Mouse (Mus musculus) frontal cortex, postnatal 25 days (tissue): ENCODE data around the gene Lhx8.

ENCODE experiments used
- DNase-seq, 2 experiments: peaks; one replicate each; pipeline ENCODE4 v3.0.0; 2022; ENCODE audit warnings: low spot score in 2 of 2

Lhx8 gene

GRCm38 (mm10) chr3:154321921-154322574 is 8.4 kb downstream of the Lhx8 start:
- no peak for DNase-seq

DNA sequence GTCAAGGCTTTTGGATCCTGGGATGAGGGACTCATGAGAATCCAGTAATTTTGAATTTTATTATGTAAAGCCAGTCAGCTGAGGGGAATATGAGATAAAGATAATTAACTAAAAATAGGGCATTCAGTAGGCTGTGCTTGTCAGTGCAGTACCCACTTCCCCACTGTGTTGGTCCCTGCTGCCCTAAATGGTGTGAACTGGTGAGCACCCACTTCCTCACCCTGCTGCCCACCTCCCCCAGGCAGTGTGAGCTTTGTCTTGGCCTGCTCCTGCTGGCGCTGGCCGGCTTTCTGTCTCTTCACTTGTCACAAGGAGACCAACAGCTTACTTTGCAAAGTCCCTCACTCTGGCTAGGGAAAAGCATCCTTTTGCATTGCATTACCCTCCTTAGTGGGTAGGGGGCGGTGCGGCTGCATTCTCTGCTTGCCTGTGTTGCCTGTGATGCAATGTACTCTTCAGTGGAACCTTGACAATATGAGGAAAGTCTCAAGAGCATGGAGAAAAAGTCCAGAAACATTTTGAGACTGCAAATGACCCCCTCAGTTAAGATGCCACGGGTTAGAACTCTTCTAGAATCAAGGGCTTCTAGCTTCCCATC is 12.7 kb downstream of the Lhx8 start:
- no peak for DNase-seq

DNA sequence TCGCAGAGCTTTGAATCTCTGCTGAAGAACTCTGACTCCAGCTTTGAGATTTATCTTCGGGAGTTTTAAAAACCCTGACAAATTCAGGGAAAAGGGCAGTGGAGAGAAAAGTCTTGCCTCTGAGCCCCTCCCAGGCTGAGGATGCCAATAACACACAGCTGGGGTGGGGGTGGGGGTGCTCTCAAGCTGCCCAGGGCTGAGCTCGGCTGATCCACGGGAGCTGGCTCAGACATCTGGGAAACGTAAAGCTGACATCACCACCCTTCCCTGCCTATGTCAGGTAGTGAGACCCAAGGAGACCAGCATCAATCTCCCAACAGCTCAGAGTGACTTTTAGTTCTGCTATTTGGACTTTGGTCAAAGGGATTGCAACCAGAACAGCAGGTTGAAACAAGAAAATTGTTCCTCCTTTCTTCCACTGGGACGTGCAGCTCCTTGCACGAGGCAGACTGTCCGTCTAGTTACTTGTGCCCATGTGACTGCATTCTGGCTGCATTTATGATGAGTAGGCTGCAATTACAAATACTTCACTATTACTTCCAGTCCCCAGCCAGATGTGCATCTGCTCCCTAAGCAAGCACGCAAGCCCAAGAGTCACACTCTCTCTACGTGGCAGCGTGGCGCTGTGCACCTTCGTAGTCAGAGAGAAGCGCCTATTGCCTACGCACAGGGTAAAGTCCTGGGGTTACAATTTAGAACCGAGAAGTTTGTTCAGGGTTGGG is 25.1 kb downstream of the Lhx8 start:
- DNase-seq = no peak

DNA sequence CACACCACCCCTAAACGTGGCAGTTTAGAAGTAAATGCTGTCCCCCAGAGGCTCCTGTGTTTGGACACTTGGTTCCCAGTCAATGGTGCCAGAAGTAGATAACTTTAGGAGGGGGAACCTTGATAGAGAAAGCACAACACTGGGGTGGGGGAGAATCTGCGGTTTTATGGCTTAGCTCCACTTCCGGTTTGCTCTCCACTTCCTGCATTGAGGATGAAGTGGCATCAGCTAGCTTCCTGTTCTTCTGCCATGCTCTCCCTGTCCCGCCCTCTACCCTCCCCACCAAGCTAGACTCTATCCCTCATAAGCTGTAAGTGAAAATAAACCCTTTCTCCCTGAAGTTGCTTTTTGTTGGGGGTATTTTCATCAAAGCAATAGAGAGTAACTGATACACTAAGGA is 29.4 kb downstream of the Lhx8 start:
- no peak for DNase-seq

DNA sequence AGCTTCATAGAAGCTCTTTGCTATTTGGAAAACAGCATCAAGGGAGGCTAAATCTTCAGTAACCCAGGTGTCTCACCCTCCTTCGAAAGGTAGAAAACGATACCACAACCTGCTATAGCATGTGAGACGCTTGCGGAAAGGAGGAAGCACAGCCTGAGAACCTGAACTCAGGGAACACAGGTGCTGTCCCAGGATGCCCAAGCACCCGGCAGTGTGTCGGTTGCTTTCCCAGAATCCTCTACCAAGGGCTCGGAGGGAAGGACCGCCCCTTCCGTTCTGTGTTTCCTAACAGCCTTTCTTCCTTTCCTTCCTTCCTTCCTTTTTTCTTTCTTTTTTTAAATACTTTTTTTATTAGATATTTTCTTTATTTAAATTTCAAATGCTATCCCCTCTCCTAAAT is 30.5 kb downstream of the Lhx8 start:
- DNase-seq = no peak

DNA sequence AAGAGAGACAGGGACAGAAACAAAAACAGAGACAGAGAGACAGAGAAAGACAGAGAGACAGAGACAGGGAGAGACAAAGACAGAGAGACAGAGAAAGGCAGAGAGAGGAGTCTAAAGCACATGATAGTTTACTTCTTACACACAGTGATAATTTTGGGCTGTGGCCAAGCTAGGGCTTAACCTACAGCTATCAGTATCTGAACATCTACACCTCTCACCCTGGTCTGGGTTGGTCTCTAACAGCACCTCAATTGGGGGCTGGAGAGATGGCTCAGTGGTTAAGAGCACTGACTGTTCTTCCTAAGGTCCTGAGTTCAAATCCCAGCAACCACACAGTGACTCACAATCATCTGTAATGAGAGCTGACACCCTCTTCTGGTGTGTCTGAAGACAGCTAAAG is 32.0 kb downstream of the Lhx8 start:
- no peak for DNase-seq

DNA sequence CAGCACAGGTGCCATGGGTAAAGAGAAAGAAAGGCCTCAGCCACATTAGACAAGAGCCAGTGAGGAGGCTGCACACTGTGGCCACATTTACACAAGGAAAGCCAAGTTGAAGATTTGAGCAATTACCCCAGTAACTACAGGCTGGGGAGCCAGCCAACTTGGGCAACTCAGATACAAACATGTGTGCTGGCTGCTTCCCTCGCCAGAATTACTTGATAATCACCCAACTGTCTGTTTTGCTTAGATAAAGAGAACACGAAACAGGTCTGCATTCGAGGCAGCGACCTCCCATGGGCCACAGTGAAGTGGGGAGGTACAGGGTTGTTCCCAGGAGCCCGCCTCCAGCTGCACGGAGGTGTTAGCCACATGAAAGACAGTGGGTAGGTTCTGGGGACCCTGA is 33.0 kb downstream of the Lhx8 start:
- no peak for DNase-seq

DNA sequence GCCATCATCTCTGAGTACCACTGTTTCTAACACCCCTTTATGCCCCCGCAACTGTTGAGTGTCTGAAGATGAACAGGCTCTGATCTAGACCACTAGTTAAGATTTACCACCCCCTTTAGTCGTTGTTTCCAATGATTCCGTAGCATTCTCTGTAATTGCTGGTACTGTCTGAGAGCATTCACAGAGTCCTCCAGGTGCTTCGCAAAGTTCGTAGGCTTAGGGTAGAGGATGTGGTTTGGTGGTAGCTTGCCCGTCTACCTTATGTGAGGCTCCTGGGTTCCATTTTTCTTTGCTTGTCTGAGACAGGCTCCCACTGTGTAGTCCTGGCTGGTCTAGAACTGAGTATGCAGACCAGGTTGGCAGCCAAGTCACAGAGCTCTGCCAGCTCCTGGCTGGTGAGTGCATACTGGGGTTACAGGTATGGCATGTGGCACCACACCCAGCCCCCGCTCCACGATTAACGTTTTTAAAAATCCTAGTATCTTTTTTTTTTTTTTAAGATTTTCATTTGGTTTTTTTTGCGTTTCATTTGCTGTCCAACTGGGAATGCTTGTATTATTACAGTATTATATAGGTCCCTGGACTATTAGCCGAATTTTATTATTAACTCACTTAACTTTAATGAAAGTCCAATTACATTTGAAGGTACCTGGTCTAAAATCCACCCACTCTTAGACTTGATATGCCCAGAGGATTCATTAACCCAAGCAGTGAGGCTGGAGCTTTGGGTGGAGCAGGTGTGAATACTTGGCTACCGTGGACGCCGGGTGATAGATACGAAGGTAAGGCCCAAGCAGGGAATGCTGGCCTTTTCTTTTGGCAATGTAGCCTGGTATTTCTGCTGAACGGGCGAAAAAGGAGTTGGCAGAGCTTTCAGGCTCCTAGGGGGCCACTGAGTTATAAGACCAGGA is 35.3 kb downstream of the Lhx8 start:
- DNase-seq = no peak

DNA sequence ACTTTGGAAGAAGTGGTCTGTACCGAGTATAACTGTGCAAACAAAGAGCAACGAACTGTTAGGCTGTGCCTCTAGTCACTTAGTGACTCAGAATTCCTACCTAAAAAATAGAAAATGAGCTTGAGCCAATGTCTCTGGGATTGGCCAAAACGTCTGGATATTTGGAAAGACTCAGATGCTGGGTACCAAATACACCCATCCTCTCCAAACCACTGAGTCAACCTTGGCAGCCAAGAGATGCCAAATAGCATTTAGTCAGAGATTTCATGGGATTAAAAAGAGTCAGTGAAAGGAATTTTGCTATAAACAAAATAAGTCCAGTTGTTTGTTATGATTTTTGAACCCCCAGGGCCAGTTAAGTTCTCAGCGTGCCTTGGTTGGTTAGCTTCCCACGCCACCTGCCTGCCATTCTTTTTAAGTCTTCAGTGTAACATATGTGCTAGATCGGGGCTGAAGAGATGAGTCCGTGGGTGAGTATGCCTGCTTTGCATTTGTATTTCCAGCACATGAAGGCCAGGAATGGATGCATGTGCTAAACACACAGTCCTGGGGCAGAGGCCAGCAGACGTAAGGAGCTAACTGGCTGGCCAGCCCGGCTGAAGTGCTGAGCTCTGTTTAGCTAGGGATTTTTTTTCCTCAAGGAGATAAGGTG is 36.5 kb downstream of the Lhx8 start:
- DNase-seq = no peak

- DNase-seq = no peak
Measured at GRCm38 (mm10) chr3:154292126-154292525, 38.3 kb downstream of the Lhx8 start.

DNA sequence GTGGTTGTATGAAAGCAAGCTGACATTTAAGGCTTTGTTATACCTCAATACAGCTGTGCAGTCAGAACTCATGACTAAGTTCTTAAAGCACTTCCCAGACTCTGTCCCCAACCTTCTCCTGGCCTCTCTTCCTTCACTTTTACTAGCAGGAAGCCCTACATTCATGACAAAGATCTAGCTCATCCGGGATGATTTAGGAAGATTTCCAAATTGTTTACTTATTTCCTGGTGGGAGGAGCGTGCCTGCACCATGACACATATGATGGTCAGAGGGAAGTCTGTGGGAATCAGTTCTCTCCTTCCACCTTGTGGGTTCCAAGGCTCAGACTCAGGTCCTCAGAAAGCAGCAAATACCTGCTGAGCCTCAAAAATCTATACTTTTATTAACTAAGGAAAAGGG is 40.1 kb downstream of the Lhx8 start:
- no peak for DNase-seq

DNA sequence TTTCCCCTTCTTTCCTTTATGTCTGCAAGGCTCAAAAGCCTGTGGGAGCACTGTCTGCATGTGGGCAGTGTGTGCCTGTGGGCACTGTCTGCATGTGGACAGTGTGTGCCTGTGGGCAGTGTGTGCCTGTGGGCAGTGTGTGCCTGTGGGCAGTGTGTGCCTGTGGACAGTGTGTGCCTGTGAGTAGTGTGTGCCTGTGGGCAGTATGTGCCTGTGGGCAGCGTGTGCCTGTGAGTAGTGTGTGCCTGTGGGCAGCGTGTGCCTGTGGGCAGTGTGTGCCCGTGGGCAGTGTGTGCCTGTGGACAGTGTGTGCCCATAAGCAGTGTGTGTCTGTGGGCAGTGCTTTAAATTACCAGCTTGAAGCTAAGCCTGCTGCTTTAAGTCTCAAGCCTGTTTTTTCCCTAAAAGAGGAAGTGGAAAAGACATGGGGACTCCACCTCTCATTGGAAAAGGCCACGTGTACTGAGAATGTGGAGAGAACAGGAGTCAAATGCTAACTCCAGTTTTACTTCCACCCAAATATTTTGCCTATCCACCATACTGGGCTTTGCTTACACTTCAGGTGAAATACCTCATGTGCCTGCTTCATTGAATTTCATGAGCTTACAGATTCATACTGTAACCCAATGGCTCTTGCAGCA is 41.9 kb downstream of the Lhx8 start:
- DNase-seq = no peak

GRCm38 (mm10) chr3:154287217-154287616 is 43.2 kb downstream of the Lhx8 start:
- no peak for DNase-seq

DNA sequence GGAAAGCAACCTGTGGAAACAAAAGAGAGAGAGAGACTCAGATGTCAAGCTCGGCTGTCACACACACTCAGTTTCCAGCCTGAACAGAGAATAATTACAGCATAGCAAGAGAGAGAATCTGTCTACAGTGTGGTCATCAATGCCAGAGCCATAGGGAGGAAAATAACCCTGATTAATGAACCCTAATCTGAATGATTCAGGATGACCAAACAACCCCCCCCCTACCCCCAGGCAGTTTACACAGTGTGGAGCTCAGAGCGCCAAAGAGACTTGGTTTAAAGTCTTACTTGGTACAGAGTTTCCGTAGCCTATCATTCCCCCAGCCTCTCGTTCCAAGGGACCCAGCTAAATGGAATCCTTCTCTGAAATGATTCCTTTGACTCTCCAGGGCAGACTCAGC is 45.1 kb downstream of the Lhx8 start:
- no peak for DNase-seq

- DNase-seq = no peak
Measured at GRCm38 (mm10) chr3:154284260-154284659, 46.2 kb downstream of the Lhx8 start.

DNA sequence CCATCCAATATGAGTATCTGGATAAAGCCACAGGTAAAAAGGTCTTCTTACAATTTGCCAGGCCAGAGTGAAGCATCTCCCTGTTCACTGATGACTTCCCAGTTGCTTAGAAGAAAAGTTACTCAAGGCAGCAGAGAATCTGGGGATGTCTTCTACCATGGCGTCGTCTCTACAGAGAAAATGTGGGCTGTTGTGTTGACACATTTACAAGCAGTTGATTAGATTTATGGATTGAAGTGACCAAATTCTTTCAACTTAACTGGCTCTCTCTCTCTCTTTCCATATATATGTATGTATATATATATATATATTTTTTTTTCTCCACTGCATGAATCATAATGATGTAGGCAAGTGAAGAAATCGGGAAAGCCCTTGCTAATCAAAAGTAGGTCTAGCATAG is 55.8 kb downstream of the Lhx8 start:
- no peak for DNase-seq

GRCm38 (mm10) chr3:154269757-154270366 is 60.6 kb downstream of the Lhx8 start:
- DNase-seq = peak; percentile 74 to 83

DNA sequence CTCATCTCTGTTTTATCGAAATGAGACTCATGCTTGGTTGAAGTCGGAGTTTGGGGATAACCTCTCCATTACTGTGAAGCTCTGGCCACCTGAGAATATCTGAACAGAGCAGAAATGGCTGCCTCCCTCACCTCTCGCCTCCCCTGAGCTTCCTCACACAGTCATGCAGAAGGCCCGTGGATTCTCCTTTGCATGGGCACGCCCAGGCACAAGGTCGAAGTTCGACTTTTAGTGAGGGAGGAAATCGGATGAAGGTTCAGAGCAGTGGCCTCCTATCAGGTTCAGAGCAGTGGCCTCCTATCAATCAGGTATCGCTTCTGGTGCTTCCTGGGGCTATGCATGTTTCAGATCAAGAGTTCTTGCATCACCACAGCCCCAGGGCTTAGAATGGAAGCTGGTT is 62.1 kb downstream of the Lhx8 start:
- no peak for DNase-seq

GRCm38 (mm10) chr3:154257312-154257711 is 73.1 kb downstream of the Lhx8 start:
- no peak for DNase-seq
